Mouse (Mus musculus): ENCODE results near the gene Veph1.

The Veph1 gene

GRCm38 (mm10) chr3:66101074-66101473 lies 195.6 kb downstream of the Veph1 start:
- DNase-seq (ENCODE audit: low spot score), result no peak

- DNase-seq (ENCODE audit: low spot score), result no peak
Measured at GRCm38 (mm10) chr3:66091746-66092145, 204.9 kb downstream of the Veph1 start.

- DNase-seq (ENCODE audit: low spot score), result no peak
Measured at GRCm38 (mm10) chr3:66087608-66088007, 209.0 kb downstream of the Veph1 start.

- no peak for DNase-seq (ENCODE audit: low spot score)
Measured at GRCm38 (mm10) chr3:66083856-66084255, 212.8 kb downstream of the Veph1 start.

- no peak for DNase-seq (ENCODE audit: low spot score)
Measured at GRCm38 (mm10) chr3:66083407-66083806, 213.2 kb downstream of the Veph1 start.

GRCm38 (mm10) chr3:66082975-66083374 lies 213.7 kb downstream of the Veph1 start:
- no peak for DNase-seq (ENCODE audit: low spot score)

GRCm38 (mm10) chr3:66081363-66081736 lies 215.3 kb downstream of the Veph1 start:
- no peak for DNase-seq (ENCODE audit: low spot score)

GRCm38 (mm10) chr3:66080631-66081362 lies 215.8 kb downstream of the Veph1 start:
- no peak for DNase-seq (ENCODE audit: low spot score)

GRCm38 (mm10) chr3:66079886-66080285 lies 216.8 kb downstream of the Veph1 start:
- DNase-seq (ENCODE audit: low spot score), result no peak

- DNase-seq (ENCODE audit: low spot score), result no peak
Measured at GRCm38 (mm10) chr3:66078898-66079537, 217.6 kb downstream of the Veph1 start.

- DNase-seq (ENCODE audit: low spot score), result no peak
Measured at GRCm38 (mm10) chr3:66078026-66078721, 218.5 kb downstream of the Veph1 start.

GRCm38 (mm10) chr3:66070274-66070673 lies 226.4 kb downstream of the Veph1 start:
- DNase-seq (ENCODE audit: low spot score), result no peak

- DNase-seq (ENCODE audit: low spot score), result no peak
Measured at GRCm38 (mm10) chr3:66063881-66064280, 232.8 kb downstream of the Veph1 start.

GRCm38 (mm10) chr3:66056912-66057311 lies 239.7 kb downstream of the Veph1 start:
- no peak for DNase-seq (ENCODE audit: low spot score)

- no peak for DNase-seq (ENCODE audit: low spot score)
Measured at GRCm38 (mm10) chr3:66055652-66056051, 241.0 kb downstream of the Veph1 start.

GRCm38 (mm10) chr3:66050092-66050886 lies 246.3 kb downstream of the Veph1 start:
- peak; percentile 23 for DNase-seq (ENCODE audit: low spot score)

GRCm38 (mm10) chr3:66040857-66041494 lies 255.7 kb downstream of the Veph1 start:
- DNase-seq (ENCODE audit: low spot score), result no peak

- DNase-seq (ENCODE audit: low spot score), result peak; percentile 68
Measured at GRCm38 (mm10) chr3:66035226-66035625, 261.4 kb downstream of the Veph1 start.

- no peak for DNase-seq (ENCODE audit: low spot score)
Measured at GRCm38 (mm10) chr3:66033346-66033745, 263.3 kb downstream of the Veph1 start.

- no peak for DNase-seq (ENCODE audit: low spot score)
Measured at GRCm38 (mm10) chr3:66025454-66025853, 271.2 kb downstream of the Veph1 start.

GRCm38 (mm10) chr3:66024220-66024792 lies 272.3 kb downstream of the Veph1 start:
- DNase-seq (ENCODE audit: low spot score), result no peak

Measured in retina, embryonic 14.5 days (tissue).